Mouse (Mus musculus) layer of hippocampus, adult 9-11 months (tissue): Measurements from ENCODE around the gene Glis3.
A peak's percentile ranks its signal among the peaks of the same experiment; 100 is the strongest.

Experiments used
- DNase-seq: peaks from one replicate; pipeline ENCODE4 v3.0.0; 2022

Glis3 gene

DNA sequence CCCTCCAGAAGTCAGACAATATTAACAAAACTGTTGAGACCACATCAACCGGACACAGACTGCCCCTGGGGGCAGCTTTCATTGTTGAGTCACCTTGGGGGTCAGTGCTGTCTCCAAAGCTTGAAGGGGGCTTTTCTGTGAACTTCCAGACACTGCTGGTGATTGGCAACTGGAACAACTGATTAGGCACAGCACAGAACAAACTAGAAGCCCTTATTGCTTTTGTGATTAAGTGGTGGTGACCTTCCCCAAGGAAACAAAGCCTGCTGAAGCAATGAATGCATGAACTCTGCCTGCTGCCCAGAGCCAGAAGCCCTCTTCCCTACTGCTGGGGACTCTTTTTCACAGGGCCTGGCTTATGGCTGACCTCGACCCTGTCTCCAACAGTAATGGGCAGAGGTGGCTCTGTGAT is 377.0 kb downstream of the Glis3 start:
- no peak for DNase-seq

DNA sequence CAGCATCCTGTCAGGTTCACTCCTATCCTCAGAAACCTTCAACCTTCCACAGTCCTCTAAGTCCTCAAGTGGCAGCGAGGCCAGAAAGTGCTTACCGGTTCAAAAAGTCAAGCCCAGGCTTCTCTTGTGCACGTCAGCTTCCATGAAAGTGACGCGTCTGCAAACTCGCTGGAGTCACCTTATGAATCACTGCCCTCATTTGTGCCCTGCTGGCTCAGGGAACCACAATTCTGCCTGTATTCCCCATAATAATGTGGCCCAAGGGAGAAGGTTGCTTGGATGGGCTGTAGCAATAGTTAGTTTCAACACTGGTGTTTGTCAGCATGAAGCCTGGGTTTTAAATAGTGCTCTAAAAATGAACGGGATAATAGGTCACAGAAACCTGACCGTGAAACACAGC is 379.7 kb downstream of the Glis3 start:
- no peak for DNase-seq

DNA sequence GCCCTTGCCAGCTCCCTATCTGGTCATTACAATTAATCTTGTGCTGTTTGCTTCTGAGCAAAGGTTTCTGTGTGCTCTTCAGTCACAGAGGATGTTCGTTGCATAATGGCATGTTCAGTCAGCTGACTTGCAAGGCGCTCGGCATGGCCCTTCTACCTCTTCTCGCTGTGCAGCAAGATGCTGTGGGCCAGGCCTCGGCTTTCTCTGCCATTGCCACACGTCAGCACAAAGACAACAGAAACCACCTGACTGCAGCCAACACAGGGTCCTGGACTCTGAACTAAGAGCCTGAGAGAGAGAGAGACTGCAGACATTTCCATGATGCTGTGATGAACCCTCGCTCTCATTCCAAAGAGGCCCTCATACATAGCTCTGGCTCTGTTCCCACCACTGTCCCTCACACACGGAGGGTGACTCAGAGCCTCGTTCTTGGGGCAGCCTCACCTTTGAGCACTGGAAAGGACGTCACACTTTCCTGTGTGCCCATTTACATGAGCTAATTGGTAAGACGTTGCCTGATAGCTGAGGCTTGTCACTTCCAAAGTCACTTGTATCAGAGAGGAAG is 380.6 kb downstream of the Glis3 start:
- DNase-seq, result no peak

DNA sequence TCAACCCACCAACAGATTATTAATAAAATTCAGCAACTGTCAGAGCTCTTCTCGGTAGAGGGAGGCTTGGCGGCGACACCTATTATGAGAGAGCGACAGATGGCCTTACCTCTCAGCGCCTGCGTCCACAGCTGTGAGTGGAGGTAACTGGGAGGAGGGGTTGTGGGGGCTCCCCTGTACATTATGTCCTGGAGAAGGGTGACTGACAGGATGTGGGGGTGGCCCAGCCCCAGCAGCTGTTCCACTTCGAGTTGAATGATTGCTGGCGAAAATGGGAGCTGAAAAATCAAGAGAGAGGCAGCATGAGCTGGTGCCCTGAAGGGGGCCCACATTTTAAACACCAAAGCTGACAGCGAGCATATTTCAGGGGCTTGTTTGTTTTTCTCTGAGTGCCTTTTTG is 381.2 kb downstream of the Glis3 start:
- DNase-seq, result peak; percentile 82

DNA sequence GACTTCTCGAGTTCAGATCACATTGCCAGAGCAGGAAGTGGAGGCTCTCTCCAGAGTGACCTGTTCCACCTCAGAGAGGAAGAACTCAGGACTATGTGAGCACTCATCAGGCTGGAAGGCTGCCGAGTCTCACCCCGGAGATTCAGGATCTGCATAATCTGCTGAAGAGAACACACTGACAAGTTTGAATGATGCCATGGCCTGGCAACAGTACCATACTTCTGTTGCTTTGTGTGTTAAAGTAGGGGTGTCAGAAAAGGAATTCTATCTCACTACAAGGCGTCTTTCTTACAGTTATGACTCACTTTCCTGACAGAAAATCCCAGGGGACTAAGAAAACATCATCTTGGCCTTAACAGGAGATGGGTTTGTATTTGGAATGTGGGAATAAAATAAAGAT is 388.3 kb downstream of the Glis3 start:
- no peak for DNase-seq

DNA sequence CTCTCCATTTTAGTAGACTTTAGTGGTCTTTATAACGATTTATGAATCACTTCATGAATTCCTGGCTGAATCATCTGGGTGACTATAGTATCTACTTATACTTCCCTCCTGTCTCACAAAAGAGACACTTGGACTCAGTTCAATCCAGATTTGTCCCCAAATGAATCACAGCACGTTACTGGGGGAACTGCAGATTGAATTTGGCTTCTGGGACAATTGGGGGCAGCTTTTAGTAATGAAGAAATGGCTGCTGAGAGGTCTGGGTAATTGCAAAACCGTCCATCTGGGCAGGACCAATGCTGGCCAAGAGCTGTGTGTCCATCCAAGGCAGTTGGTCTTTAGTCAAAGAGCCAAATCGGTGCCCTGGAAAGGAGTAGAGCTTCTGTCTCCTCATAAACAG is 390.4 kb downstream of the Glis3 start:
- peak; percentile 33 for DNase-seq

DNA sequence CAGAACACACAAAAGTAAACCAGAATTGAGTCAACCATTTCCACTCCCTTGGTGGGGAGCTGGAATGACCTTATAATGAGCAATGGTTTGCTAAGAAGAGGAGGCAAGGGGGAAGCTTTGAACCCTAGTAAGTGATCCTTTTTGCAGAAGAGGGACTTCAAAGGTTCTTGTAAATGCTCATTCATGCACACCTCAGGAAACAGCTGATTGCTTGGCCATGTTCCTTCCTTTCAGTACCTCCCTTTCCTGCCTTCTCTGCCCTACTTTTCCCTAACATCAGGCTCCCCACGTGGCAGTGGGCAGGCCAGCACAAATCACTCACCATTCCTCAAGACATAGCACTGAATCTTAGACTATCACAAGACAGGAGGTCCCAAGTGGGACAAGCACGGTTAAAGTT is 392.4 kb downstream of the Glis3 start:
- no peak for DNase-seq

DNA sequence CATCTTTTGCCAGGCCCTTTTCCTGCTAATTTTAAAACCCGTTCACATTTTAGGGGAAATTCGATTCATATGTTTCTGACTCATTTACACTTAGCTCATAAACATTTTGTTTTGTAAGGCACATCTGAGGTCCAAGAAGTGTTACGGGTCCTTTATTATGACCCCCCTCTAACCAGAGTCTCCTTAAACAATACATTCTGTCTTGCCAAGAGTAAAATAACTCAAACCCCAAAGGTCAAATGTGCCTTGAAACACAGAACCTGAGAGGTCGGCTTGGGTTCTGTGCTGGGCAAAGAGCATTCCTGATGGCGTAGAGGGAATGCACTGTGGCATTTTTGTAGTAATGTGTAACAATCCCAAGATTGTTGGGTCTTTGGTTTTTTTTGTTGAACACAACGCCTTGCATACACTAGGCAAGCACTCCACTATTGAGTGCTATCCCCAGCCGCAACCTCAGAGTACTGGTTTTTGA is 395.7 kb downstream of the Glis3 start:
- DNase-seq, result no peak

DNA sequence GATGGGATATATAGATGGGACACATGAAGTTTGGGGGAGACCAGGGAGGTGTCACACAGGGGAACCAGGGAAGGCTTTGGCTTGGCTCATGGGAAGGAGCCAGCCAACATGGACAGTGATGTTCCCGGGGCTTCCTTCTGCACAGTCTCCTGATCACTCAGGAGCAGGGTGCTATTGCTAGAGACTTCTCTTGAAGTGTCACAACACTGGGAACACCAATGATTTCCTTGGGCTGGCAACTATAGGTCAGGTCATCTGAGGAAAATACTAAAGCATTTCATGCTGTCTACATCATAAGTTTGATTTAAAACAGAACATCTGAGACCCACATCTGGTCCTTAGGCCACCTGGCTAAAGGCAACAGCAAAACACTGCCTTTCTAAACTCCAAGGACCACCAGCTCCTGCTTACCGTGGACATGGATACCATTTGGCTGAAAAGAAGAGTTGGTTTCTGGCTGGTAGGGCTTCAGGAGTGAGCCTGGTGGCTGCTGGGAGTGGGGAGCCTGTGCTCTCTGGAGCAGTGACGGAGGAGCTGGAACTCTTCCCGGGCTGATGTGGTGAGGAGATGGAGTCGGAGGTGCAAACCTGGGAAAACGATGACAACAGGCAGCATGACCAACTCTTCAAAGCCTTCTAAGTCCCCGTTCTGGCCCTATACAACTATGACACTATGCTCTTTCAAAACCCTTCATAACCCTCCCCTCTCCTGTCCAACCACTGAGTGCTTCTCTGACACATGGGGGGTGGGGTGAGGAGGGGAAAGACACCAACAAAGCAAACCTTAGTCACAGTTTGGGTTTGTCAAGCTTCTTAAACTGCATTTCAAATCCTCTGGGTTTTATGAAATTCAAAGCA is 396.4 kb downstream of the Glis3 start:
- DNase-seq, result no peak

DNA sequence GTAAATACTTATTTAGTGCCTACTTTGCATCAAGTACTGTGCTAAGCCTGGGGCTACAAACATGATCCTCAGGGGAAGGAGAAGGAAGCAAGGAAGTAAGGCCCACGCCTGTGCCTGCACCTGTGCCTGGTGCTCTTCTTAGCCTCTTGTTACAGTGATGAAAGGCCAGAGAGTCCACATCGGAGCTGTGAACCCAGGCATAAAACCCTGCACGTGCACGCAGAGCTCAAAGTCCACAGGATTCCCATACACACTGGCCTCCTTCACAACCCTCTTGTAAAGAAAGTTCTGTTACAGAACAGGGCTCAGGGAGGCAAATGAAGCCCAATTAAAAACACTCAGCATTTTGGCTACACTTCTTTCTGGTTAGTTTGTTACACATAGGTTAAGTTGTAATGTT is 398.5 kb downstream of the Glis3 start:
- DNase-seq, result no peak

DNA sequence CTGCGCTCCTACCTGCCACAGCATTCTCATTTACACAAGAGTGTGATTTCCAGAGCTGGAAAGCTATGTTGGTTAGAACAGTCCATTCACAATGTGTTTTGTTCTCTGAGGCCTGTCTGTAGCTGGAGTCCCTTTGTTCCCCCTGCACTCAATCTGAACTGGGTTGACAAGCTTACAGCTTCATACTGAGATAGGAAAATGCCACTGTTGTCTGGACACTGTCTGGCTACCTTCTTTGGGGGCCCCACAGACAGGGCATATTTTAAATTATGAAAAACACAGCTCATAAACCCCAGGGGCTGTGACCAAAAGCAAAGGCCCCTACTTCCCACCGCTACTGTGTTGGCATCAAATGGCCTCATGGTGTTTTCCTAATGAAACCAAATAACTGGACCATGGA is 402.8 kb downstream of the Glis3 start:
- no peak for DNase-seq

DNA sequence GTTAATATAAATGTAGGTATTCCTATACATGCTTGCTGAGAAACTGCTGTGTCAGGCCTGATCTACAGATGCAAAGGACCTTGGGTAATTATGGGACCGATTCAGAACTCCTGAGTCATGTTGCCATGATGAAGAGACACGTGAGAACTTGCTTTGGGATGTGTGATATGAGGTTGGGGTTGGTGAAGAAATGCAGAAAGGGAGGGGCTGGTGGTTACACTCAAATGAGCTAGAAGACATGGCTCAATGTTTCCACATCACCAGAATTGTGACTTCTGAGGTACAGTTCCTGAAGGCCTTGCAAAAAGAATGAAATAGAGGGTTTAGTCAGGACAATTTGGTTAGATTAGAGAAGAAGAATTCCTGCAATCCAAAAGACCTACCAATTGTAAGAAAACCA is 405.4 kb downstream of the Glis3 start:
- no peak for DNase-seq

DNA sequence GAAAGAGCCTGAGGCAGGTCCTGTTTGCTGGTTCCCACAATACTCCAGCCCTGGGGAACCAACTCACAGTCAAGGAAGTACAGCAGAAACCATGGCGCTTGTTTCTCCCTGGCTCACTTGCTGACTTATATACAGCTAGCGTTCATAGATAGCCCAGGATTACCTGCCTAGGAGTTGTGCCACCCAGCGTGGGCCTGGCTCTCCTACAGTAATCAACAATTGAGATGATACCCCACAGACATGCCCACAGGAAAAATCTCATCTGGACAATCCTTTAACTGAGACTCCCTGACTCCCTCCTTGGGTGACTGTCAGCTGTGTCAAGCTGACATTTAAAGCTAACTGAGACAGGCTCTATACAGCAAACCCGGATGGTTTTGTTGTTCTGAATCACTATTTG is 405.9 kb downstream of the Glis3 start:
- DNase-seq, result no peak

DNA sequence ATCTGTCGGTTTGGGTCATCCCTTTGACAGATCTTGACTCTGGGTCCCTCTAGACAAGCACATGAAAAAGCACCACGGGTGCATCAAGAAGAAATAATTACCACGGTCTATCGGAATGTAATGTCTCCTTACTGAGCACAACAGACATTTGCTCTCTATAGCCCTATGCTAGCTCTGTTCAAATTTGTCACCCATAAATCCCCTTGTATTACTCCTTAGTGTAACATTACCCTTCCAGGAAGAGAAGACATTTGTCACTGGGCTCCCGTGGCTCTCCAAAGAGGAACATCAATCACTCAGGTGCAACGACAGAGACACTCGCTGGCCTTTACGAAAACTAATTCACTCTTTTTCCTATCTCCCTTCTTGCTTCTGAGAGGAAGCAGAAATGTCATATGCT is 413.0 kb downstream of the Glis3 start:
- no peak for DNase-seq

DNA sequence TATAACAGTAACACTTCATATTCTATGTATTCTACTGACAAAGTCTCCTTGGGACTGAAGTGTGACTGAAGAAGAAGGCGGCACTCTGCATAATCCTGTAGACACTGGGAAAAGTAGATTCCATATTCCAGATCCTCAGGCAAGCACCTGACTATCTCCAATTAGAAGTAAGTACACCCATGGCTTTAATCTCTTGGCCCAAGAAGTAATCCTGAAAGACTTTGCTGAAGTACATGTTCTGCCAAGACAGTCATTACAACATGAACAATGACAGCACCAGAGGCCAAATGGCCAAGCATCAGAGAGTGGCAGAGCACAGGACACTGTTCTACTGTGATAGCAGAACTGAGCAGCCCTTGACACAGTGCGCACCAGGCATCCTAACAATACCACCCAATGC is 414.1 kb downstream of the Glis3 start:
- no peak for DNase-seq

DNA sequence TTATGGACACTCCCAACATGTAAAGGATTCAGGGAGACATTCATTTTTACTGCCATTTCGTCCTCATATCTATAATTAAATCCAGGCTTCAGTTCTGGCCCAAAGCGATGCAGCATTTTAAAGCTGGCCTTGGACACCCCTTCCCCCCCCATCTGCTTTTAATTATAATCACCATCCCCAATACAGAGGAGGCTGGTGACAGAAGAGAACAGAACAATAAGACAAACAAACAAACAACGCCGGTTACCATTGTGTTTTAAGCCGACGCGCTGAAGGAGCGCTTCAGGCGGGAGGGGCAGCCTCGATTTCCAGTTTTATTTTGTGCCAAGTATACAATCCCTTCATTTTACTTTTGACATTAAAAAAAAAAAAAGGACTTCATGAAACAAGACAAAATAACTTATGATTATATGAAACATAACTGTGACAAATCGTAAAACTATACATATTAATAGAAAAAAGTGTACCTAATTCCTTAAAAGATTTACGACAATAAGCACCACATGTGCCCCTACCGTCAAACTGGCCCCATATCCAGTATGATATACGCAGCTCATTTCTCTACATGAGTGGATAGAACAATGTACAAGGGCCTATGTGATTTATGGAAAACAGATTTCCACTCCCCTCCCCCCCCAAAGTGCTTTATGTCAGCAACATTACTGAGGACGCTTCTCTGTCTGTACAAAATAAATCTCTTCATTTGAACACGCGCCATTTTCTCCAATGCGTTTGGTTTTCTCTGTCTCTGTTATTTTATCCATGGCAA is 420.8 kb downstream of the Glis3 start:
- DNase-seq, result no peak

DNA sequence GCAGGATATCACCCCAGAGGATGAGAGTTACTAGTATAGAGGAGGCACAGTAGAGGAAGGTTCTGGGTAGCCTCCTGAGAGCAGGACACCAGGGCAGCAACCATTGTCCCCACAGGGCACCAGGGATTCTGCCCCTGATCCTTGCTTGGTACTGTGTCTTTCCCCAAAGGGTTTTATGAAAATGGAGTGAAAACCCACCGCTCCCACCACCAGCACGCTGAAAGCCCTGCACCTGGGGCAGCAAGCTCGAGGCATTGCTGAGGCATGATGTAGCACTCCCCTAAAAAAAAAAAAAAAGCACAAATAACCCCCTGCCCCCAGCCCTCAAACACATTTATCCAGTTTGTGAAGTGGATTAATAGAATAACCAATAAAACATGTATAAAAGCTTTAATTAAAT is 421.4 kb downstream of the Glis3 start:
- DNase-seq, result no peak

DNA sequence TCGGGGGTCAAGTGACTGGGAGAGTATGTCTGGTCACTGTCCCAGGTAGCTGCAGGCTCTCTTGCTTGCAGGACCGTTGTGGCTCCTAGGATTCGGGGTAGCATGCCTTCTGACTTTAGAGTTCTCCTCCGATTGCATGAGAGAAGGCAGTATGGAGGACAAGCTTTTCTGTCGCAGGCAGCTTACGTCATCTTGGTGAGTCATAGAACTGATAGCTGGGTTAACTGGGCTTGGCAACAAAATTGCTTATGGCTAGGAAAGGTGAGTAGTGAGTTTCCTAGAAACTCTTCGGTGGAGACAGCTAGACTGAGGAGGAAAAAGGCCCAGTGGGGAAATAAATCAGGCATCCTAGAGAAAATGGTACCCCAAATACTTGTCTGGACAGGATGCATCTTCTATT is 432.5 kb downstream of the Glis3 start:
- no peak for DNase-seq

DNA sequence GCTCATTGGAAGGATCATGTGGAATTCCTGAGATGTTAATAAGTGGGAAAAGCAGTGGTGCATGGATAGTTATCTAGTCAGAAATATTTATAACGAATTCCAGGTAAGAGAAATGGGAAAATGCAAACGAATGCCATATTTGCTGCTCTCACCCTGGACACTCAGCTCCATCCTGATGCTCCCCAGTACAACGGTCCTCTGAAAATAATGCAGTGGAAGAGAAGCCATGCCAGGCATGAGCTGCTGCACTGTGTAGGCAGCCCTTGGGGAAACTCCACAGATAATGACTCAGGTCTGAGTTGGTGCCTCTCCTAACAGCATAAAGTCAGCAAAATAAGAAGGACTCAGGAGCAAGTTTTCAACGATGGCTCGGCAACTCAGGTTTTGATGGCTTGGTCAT is 433.7 kb downstream of the Glis3 start:
- no peak for DNase-seq

DNA sequence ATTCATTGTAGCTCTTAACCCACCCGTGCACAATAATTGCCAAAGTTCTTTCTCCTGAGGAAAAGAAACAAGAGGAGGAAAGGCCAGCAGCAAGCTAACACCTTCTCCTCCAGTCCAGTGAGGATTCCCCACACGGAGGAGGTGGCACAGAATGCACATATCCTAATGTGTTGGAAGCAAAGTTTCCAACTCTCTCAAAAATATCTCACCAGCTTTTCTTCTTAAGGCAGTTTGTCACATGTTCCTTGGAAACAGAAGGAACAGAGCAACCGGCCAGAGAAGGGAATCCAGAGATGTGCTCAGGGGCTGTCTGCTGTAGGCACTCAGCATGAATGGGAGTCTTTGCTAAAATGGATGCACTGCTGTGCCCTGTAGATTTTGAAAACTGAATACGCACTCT is 441.8 kb downstream of the Glis3 start:
- no peak for DNase-seq

DNA sequence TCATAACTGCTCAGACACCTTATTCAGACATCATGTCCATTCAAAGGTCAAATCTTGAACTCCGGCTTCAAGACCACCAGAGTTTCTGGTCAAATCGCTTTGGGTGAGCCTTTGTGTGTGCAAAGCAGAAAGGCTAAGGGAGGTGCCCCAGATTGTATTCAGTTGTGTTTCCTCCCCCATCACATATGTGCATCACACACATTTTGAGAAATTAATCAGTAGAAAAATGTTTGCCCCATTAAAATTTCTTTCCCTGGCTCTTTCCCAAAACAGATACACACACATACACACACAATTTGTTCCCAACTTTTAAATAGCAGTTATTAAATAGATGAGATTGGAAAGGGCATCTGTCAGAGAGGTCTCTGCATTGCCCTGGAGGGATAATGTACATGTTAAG is 442.3 kb downstream of the Glis3 start:
- DNase-seq, result peak; percentile 45

DNA sequence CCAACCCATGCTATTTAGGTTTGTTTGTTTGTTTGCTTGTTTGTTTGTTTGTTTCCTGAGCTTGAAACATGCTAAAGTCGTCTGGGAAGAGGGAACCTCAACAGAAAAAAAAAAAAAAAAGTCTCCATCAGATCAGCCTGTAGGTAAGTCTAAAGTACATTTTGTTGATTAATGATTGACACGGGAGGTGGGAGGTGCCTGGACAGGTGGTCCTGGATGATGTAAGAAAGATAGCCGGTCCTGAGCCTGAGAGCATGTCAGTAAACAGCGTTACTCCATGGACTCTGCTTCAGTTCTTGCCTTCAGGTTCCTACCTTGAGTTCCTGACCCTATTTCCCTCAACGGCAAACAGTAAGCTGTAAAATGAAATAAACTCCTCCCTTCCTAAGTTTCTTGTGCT is 444.3 kb downstream of the Glis3 start:
- DNase-seq, result no peak

DNA sequence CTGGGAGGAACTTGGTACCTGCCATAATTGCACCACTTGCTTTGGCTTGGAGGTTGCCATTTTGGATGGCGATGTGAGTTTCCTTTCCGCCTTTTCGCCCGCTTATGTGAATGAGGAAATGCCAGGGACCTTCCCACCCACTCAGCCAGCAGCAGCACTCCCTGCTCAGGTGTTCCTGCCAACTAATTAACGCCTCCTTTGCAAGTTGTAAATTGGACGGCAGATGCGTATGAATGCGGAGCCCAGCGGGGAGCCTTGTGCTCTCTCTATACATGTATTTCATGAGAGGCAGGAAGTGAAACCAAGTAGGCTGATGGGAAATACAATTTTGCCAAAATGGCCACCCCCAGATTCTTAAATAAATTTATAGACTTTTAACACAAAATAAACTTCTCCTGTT is 444.8 kb downstream of the Glis3 start:
- DNase-seq, result peak; percentile 42

DNA sequence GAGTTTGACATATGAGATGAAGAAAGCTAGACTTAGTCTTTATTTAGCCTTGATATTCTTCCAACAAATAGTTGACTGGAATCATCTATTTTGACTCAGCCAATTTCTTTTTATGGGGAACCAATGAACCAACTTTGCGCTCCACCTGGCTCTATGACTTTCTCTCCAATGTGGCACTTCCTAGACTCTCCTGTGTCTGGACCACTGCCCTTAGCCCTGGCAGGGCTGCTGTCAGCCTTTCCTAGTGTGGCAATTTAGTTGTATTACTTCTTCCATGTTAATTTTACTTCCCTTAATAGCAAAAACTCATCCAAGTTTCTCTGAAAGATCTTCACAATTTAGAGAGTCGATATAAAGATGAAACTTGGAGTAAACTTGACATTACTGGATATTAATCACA is 445.2 kb downstream of the Glis3 start:
- DNase-seq, result no peak
